Mouse (Mus musculus) MEL (cell line): Measurements from ENCODE around the gene Snapc4. TPM values are rescaled to one million over a fixed set of nuclear protein-coding genes. Genes with fewer than 3 reads are reported as not detected.

Experiments used
- DNase-seq: peaks from one replicate; pipeline ENCODE4 v3.0.0; 2011; ENCODE audit warnings: low read depth, low spot score
- H3K27ac ChIP-seq: 2 replicates; pipeline ENCODE4 v1.5.1; 2012; ENCODE audit warnings: low read depth, mild to moderate bottlenecking, control low read depth, low read length, moderate library complexity; ENCODE audit not compliant: control insufficient read depth
- H3K27me3 ChIP-seq, 2 experiments: fragments of 150-350 bp in 1 of 2; sonication (generic) in 1 of 2; 2 replicates each; pipeline ENCODE4 v1.6.1; 2012; ENCODE audit warnings: low read length in 2 of 2, mild to moderate bottlenecking in 2 of 2, improper control_type of control experiment in 1 of 2, moderate library complexity in 1 of 2; ENCODE audit not compliant: insufficient read depth in 2 of 2, control insufficient read depth in 1 of 2
- H3K36me3 ChIP-seq, 2 experiments: 2 replicates each; pipeline ENCODE4 v1.6.1; 2012 to 2014; ENCODE audit warnings: low read length in 2 of 2, improper control_type of control experiment in 1 of 2, inconsistent platforms in 1 of 2, mild to moderate bottlenecking in 1 of 2; ENCODE audit not compliant: insufficient read depth in 2 of 2, control insufficient read depth in 1 of 2
- H3K4me1 ChIP-seq, 2 experiments: fragments of 150-350 bp in 1 of 2; sonication (generic) in 1 of 2; 2 replicates each; pipeline ENCODE4 v1.6.1; 2012; ENCODE audit warnings: low read length in 2 of 2, improper control_type of control experiment in 1 of 2, mild to moderate bottlenecking in 1 of 2; ENCODE audit not compliant: insufficient read depth in 2 of 2, control insufficient read depth in 1 of 2
- H3K4me3 ChIP-seq, 2 experiments: fragments of 150-350 bp in 1 of 2; sonication (generic) in 1 of 2; 2 replicates each; pipeline ENCODE4 v1.5.1; 2012; ENCODE audit warnings: low read depth in 2 of 2, low read length in 2 of 2, mild to moderate bottlenecking in 2 of 2, moderate library complexity in 2 of 2, control low read depth in 1 of 2, improper control_type of control experiment in 1 of 2; ENCODE audit not compliant: control insufficient read depth in 1 of 2, insufficient read depth in 1 of 2
- H3K79me2 ChIP-seq: 2 replicates; pipeline ENCODE4 v1.6.1; 2012; ENCODE audit warnings: mild to moderate bottlenecking, low read length, moderate library complexity; ENCODE audit not compliant: control insufficient read depth, poor library complexity, insufficient read depth
- H3K9ac ChIP-seq: 2 replicates; pipeline ENCODE4 v1.6.1; 2012; ENCODE audit warnings: low read depth, mild to moderate bottlenecking, control low read depth, low read length, moderate library complexity; ENCODE audit not compliant: control insufficient read depth, poor library complexity, severe bottlenecking
- H3K9me3 ChIP-seq: fragments of 150-350 bp; sonication (generic); replicated peaks from 2 replicates; pipeline ENCODE4 v1.6.1; 2012; ENCODE audit warnings: mild to moderate bottlenecking, low read length, improper control_type of control experiment, moderate library complexity; ENCODE audit not compliant: insufficient read depth
- BHLHE40 ChIP-seq: IDR thresholded peaks from 2 replicates; pipeline ENCODE4 v1.6.1; 2012; ENCODE audit warnings: low read depth, mild to moderate bottlenecking, inconsistent platforms, low read length, improper control_type of control experiment, borderline replicate concordance
- CTCF ChIP-seq, 3 experiments: IDR thresholded peaks in 2 of 3; conservative IDR thresholded peaks in 1 of 3; 2 replicates each; pipeline ENCODE4 v1.5.1; 2011 to 2012; ENCODE audit warnings: low read length in 3 of 3, low read depth in 2 of 3, mild to moderate bottlenecking in 2 of 3, improper control_type of control experiment in 1 of 3, inconsistent platforms in 1 of 3, mixed read lengths in 1 of 3, moderate library complexity in 1 of 3; ENCODE audit not compliant: control insufficient read depth in 1 of 3, insufficient read depth in 1 of 3, poor library complexity in 1 of 3, severe bottlenecking in 1 of 3
- E2F4 ChIP-seq: IDR thresholded peaks from 2 replicates; pipeline ENCODE4 v1.6.1; 2011; ENCODE audit warnings: low read depth, low read length, improper control_type of control experiment, borderline replicate concordance
- ETS1 ChIP-seq: IDR thresholded peaks from 2 replicates; pipeline ENCODE4 v1.6.1; 2012; ENCODE audit warnings: low read depth, mild to moderate bottlenecking, inconsistent platforms, low read length, improper control_type of control experiment, moderate library complexity
- GATA1 ChIP-seq: IDR thresholded peaks from 2 replicates; pipeline ENCODE4 v1.6.1; 2011; ENCODE audit warnings: low read depth, low read length, improper control_type of control experiment
- HCFC1 ChIP-seq: IDR thresholded peaks from 2 replicates; pipeline ENCODE4 v1.6.1; 2012; ENCODE audit warnings: low read depth, mild to moderate bottlenecking, inconsistent platforms, low read length, improper control_type of control experiment, moderate library complexity
- MAZ ChIP-seq: IDR thresholded peaks from 2 replicates; pipeline ENCODE4 v1.6.1; 2012; ENCODE audit warnings: low read depth, mild to moderate bottlenecking, inconsistent platforms, low read length, improper control_type of control experiment
- MYC ChIP-seq: IDR thresholded peaks from 2 replicates; pipeline ENCODE4 v1.6.1; 2011; ENCODE audit warnings: low read depth, mild to moderate bottlenecking, low read length, improper control_type of control experiment, moderate library complexity
- POLR2A ChIP-seq, 2 experiments: IDR thresholded peaks; 2 replicates each; pipeline ENCODE4 v1.6.1; 2011 to 2012; ENCODE audit warnings: low read length in 2 of 2, mild to moderate bottlenecking in 2 of 2, control low read depth in 1 of 2, improper control_type of control experiment in 1 of 2, low read depth in 1 of 2, moderate library complexity in 1 of 2; ENCODE audit not compliant: control insufficient read depth in 1 of 2, insufficient read depth in 1 of 2, poor library complexity in 1 of 2
- POLR2AphosphoS5 ChIP-seq: IDR thresholded peaks from 2 replicates; pipeline ENCODE4 v1.6.1; 2012; ENCODE audit warnings: low read depth, borderline replicate concordance, mild to moderate bottlenecking, inconsistent platforms, low read length, moderate library complexity, mixed read lengths
- SMC3 ChIP-seq: IDR thresholded peaks from 2 replicates; pipeline ENCODE4 v1.6.1; 2011; ENCODE audit warnings: low read depth, low read length, improper control_type of control experiment
- TBP ChIP-seq: IDR thresholded peaks from 2 replicates; pipeline ENCODE4 v1.8.0; 2011; ENCODE audit warnings: low read depth, low read length, improper control_type of control experiment
- USF1 ChIP-seq: IDR thresholded peaks from 2 replicates; pipeline ENCODE4 v1.6.1; 2014; ENCODE audit warnings: low read depth, mild to moderate bottlenecking, inconsistent platforms, low read length, improper control_type of control experiment, moderate library complexity
- USF2 ChIP-seq, 2 experiments: IDR thresholded peaks; 2 replicates each; pipeline ENCODE4 v1.6.1; 2011 to 2012; ENCODE audit warnings: improper control_type of control experiment in 2 of 2, low read length in 2 of 2, borderline replicate concordance in 1 of 2, inconsistent platforms in 1 of 2, low read depth in 1 of 2, mild to moderate bottlenecking in 1 of 2; ENCODE audit not compliant: insufficient read depth in 1 of 2
- ZC3H11A ChIP-seq: IDR thresholded peaks from 2 replicates; pipeline ENCODE4 v1.6.1; 2012; ENCODE audit warnings: low read depth, mild to moderate bottlenecking, inconsistent platforms, low read length, improper control_type of control experiment
- ZMIZ1 ChIP-seq: IDR thresholded peaks from 2 replicates; pipeline ENCODE4 v1.6.1; 2012; ENCODE audit warnings: low read depth, mild to moderate bottlenecking, inconsistent platforms, low read length, improper control_type of control experiment, moderate library complexity
- polyA plus RNA-seq, 2 experiments: library from polyadenylated mRNA; stranded (reverse) in 1 of 2; unstranded in 1 of 2; fragments of >175 nt in 1 of 2; fragments of >200 nt in 1 of 2; gene quantifications; 2 replicates each; pipeline versions ENCODE4 v1.2.1 to v1.2.4; 2012; ENCODE audit warnings: low replicate concordance in 2 of 2, low read depth in 1 of 2; ENCODE audit not compliant: insufficient read length in 2 of 2, insufficient read depth in 1 of 2, missing spikeins in 1 of 2
- total RNA-seq: library from RNA; depleted of rRNA; stranded (reverse); fragments of 300-350 nt; gene quantifications from 2 replicates; pipeline ENCODE4 v1.2.3, GENCODE M21; 2012

Snapc4 gene
- total and polyA plus RNA-seq, 3 experiments, result 49.3 to 57.6 TPM; not detected in 1

- Histone ChIP-seq H3K79me2 (no peaks in the 10 kb centered on the region), H3K4me1 (no peaks in the 10 kb centered on the region), H3K27ac (no peak overlapping the region), H3K9ac (no peak overlapping the region), H3K4me3 (no peak overlapping the region), H3K27me3 (no peaks in the 10 kb centered on the region), H3K36me3 (no peaks in the 10 kb centered on the region), H3K9me3 (no peaks in the 10 kb centered on the region)
- no peak for DNase-seq
- TF ChIP-seq ZMIZ1 (no peak), E2F4 (no peak), USF2 (IDR thresholded peaks at IDR 0.05; ENCODE audit: borderline replicate concordance in 1 of 2, insufficient read depth in 1 of 2, low read depth in 1 of 2, low read length in 2 of 2) (no peak), USF1 (no peak), POLR2AphosphoS5 (no peak), ZC3H11A (no peak), TBP (no peak), MYC (no peak), POLR2A (IDR thresholded peaks at IDR 0.05; ENCODE audit: control insufficient read depth in 1 of 2, insufficient read depth in 1 of 2, low read depth in 1 of 2, low read length in 2 of 2, poor library complexity in 1 of 2) (no peak), SMC3 (no peak), MAZ (no peak), HCFC1 (no peak)
These were observed 21.7 kb downstream of the Snapc4 start for GRCm38 (mm10) chr2:26358667-26359320.

DNA sequence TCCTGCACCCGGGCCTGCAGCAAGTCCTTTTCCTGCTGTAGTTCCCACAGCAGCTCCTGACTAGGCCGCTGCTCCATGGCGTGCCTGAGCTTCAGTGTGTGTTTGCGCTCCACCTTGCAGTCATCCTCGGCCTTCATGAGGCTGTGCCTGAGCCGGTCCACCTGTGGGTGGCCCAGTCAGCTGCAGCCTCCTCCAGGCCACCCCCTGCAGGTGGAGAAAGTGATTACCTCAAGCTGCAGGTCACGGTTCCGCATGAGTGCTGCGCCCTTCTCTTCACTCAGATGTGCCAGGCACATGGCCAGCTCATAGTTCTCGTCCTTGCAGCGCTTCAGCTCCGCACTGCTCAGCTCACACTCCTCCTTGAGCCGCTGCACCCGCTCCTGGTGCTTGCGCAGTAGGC lies 23.0 kb downstream of the Snapc4 start:
- Histone ChIP-seq H3K4me3 (no peak overlapping the region), H3K36me3 (peaks cover 0 to 2% of the 10 kb centered on the region in 2 experiments; a peak in 1 of 4 replicates), H3K9me3 (no peaks in the 10 kb centered on the region), H3K27me3 (no peaks in the 10 kb centered on the region; a peak in 1 of 4 replicates), H3K9ac (no peak overlapping the region), H3K27ac (no peak overlapping the region), H3K4me1 (peaks cover 0 to 7% of the 10 kb centered on the region in 2 experiments; a peak in 2 of 4 replicates), H3K79me2 (peaks cover under 1% of the 10 kb centered on the region; the same call in 1 of the 2 replicates)
- TF ChIP-seq E2F4 (no peak), CTCF (IDR thresholded peaks at IDR 0.05 in 2 of 3, conservative IDR thresholded peaks at IDR 0.05 in 1 of 3; ENCODE audit: control insufficient read depth in 1 of 3, insufficient read depth in 1 of 3, low read depth in 2 of 3, low read length in 3 of 3, poor library complexity in 1 of 3, severe bottlenecking in 1 of 3) (peak in 2 of 3 experiments; percentile 3 to 28; a peak in 2 of 6 replicates)
- no peak for DNase-seq

DNA sequence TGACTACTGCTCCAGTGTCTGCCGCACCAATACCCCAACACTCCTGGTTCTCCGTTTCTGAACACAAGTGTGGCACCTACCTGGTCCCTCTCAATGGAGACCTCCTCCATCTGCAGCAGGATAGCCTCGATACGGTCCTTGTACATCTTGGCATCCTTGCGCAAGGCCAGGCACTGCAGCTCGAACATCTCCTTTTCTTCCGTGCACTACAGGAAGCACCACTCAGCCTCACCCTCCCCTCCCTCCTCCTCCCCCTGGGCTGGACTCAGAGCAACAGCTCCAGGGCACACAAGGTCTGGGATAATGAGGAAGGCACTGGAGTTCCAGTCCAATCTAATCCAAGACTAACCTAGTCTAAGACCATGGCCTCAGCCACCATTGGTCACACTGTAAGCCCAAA lies 23.8 kb downstream of the Snapc4 start:
- Histone ChIP-seq H3K36me3 (peaks cover 0 to 2% of the 10 kb centered on the region in 2 experiments; a peak in 1 of 4 replicates), H3K79me2 (peaks cover 6% of the 10 kb centered on the region; the same call in 1 of the 2 replicates), H3K4me3 (no peak overlapping the region), H3K27ac (no peak overlapping the region), H3K27me3 (no peaks in the 10 kb centered on the region; a peak in 1 of 4 replicates), H3K9ac (no peak overlapping the region), H3K9me3 (no peaks in the 10 kb centered on the region), H3K4me1 (peaks cover 0 to 7% of the 10 kb centered on the region in 2 experiments; a peak in 2 of 4 replicates)
- no peak for DNase-seq
- TF ChIP-seq ETS1 (no peak), BHLHE40 (no peak), GATA1 (no peak)
